Comparison of ENCODE assay signal across 9 mouse cellular contexts in the genomic region with DNA sequence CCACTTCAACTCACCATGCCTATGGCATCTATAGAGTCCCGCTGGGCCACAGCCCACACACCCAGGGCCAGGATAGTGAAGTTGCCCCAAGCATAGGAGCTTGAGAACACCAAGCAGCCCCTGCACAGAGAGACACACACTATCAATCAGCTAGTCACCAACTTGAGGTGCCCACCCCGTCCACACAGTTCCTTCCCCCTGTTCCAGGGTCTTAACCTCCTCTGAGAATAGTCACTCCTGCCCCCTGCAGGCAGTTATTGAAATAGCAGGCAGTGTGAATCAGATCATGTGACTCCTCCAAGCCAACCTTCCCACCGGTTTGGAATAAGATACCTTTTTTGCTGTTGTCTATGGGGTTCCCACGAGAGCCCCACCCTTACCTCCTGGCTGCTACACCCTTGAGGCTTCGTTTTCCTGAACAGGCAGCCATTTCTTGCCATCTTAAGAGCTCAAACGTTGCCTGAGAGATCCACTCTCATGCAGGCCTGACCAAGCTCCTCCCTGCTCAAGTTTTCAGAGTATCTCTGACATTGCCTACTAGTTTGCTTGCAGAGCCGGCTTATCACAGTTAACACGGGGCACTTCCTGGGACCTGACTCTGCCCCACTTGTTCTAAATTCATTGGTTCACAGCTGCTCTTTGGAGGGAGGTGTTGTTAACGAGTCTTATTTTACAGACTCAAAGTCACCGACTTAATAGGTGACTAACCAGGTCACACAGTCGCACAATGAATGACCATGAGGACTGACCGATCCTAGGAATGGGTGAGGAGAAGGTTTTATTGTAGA. TPM values are rescaled to one million over a fixed set of nuclear protein-coding genes. Genes with fewer than 3 reads are reported as not detected.
A peak's percentile ranks its signal among the peaks of the same experiment; 100 is the strongest.
DNase-seq lines count a peak whose midpoint lies in the region; ATAC-seq lines count a peak whose summit lies in the region.
"Had no signal": no experiment of that assay in that cellular context is flagged by ENCODE, and none has a peak within 500 bp of the region (broad histone marks: within the 10 kb centered on the region; RNA-seq: fewer than 3 reads in every experiment).

No protein-coding gene starts in this region.

- no peak overlapping the region for H3K4me2 ChIP-seq in midbrain, embryonic 13.5 days (replicated peaks)
- H3K4me2 ChIP-seq: midbrain, embryonic 12.5 days had no signal

- 46% methylated on average over 12 of the region's 12 CpGs for WGBS in heart, embryonic 10.5 days
- 58% methylated on average over 12 of the region's 12 CpGs for WGBS in midbrain, embryonic 13.5 days

- H3K36me3 ChIP-seq in heart, embryonic 10.5 days: peaks cover 29% of the 10 kb centered on the region
- H3K36me3 ChIP-seq in midbrain, embryonic 13.5 days: no peaks in the 10 kb centered on the region

- intact Hi-C loops in left cerebral cortex, postnatal 14 days (cut with DNase I): no loop called here
- intact Hi-C loops in left cerebral cortex, postnatal 36 days (cut with DNase I): no loop called here

- no peak overlapping the region for H3K4me3 ChIP-seq in heart, embryonic 10.5 days
- H3K4me3 ChIP-seq in midbrain, embryonic 13.5 days (replicated peaks): no peak overlapping the region
- H3K4me3 ChIP-seq: midbrain, embryonic 12.5 days had no signal

- no peak overlapping the region for H3K9ac ChIP-seq in midbrain, embryonic 13.5 days (replicated peaks)
- H3K9ac ChIP-seq: midbrain, embryonic 12.5 days had no signal

- no peaks in the 10 kb centered on the region for H3K27me3 ChIP-seq in heart, embryonic 10.5 days (ENCODE audit: insufficient read depth, poor library complexity, severe bottlenecking)
- no peaks in the 10 kb centered on the region for H3K27me3 ChIP-seq in midbrain, embryonic 13.5 days
- H3K27me3 ChIP-seq: midbrain, embryonic 12.5 days had no signal

- peak; percentile 50 for ATAC-seq in midbrain, embryonic 13.5 days

- H3K27ac ChIP-seq in heart, embryonic 10.5 days: peak overlapping the region; percentile 8; the same call in 1 of the 2 replicates
- no peak overlapping the region for H3K27ac ChIP-seq in midbrain, embryonic 13.5 days
- H3K27ac ChIP-seq: midbrain, embryonic 12.5 days had no signal

- H3K4me1 ChIP-seq in heart, embryonic 10.5 days: peaks cover 51% of the 10 kb centered on the region
- peaks cover 26% of the 10 kb centered on the region for H3K4me1 ChIP-seq in midbrain, embryonic 13.5 days (replicated peaks)

- peak; percentile 52 to 63 for DNase-seq in left cerebral cortex, postnatal 14 days (ENCODE audit: low spot score in 2 of 2)
- no peak for DNase-seq in left cerebral cortex, postnatal 36 days (ENCODE audit: low spot score in 2 of 2)
- DNase-seq in MN1 (ENCODE audit: low spot score): peak; percentile 73
- DNase-seq in cerebellum, postnatal 25 days: peak; percentile 55 to 75
- DNase-seq in heart, embryonic 10.5 days (ENCODE audit: low spot score): peak; percentile 86
- DNase-seq in layer of hippocampus, postnatal 14 days (ENCODE audit: low spot score in 2 of 2): peak; percentile 57 to 64
- peak; percentile 74 to 76 for DNase-seq in thymus, postnatal 36 days

- no peaks in the 10 kb centered on the region for H3K9me3 ChIP-seq in heart, embryonic 10.5 days
- no peaks in the 10 kb centered on the region for H3K9me3 ChIP-seq in midbrain, embryonic 13.5 days
- H3K9me3 ChIP-seq: midbrain, embryonic 12.5 days had no signal

RNA-seq across cellular contexts. Expression of a gene that starts 5.4 kb away (rescaled TPM):
- 1 to 10 TPM; 5.8 to 8.1 TPM for total RNA-seq in left cerebral cortex, postnatal 14 days (2021)
- 1 to 10 TPM; 5.9 to 7.7 TPM for total RNA-seq in left cerebral cortex, postnatal 36 days (2021)
- 20.8 and 25.5 TPM in 2 replicates for polyA plus RNA-seq in heart, embryonic 10.5 days (2016; fragmentation: Nextera tagmentation; extraction: Ambion mirVana)
- 1 to 10 TPM; 8.9 to 9.0 TPM for total RNA-seq in layer of hippocampus, postnatal 14 days (2021)
- polyA plus RNA-seq in midbrain, embryonic 13.5 days (2015; fragmentation: Nextera tagmentation; extraction: Ambion mirVana): 5.4 and 7.9 TPM in 2 replicates

RNA-seq across cellular contexts. Expression of a gene that starts 43.6 kb away (rescaled TPM):
- total RNA-seq in left cerebral cortex, postnatal 14 days (2021): 10 to 100 TPM; 24.9 to 28.3 TPM
- 10 to 100 TPM; 26.6 to 38.0 TPM for total RNA-seq in left cerebral cortex, postnatal 36 days (2021)
- 13.5 and 15.6 TPM in 2 replicates for polyA plus RNA-seq in heart, embryonic 10.5 days (2016; fragmentation: Nextera tagmentation; extraction: Ambion mirVana)
- total RNA-seq in layer of hippocampus, postnatal 14 days (2021): 10 to 100 TPM; 25.6 to 26.4 TPM
- 26.6 and 28.4 TPM in 2 replicates for polyA plus RNA-seq in midbrain, embryonic 13.5 days (2015; fragmentation: Nextera tagmentation; extraction: Ambion mirVana)

RNA-seq across cellular contexts. Expression of a gene that starts 43.8 kb away (rescaled TPM):
- total RNA-seq in left cerebral cortex, postnatal 14 days (2021): 10 to 100 TPM; 60.1 to 61.1 TPM
- total RNA-seq in left cerebral cortex, postnatal 36 days (2021): 10 to 100 TPM; 77.1 to 79.7 TPM
- polyA plus RNA-seq in heart, embryonic 10.5 days (2016; fragmentation: Nextera tagmentation; extraction: Ambion mirVana): 8.0 and 8.4 TPM in 2 replicates
- total RNA-seq in layer of hippocampus, postnatal 14 days (2021): 10 to 100 TPM; 64.2 to 65.0 TPM
- 33.9 and 35.3 TPM in 2 replicates for polyA plus RNA-seq in midbrain, embryonic 13.5 days (2015; fragmentation: Nextera tagmentation; extraction: Ambion mirVana)

RNA-seq across cellular contexts. Expression of a gene that starts 47.7 kb away (rescaled TPM):
- total RNA-seq in left cerebral cortex, postnatal 14 days (2021): 10 to 100 TPM; 10.1 to 16.2 TPM
- total RNA-seq in left cerebral cortex, postnatal 36 days (2021): 10 to 100 TPM; 14.7 to 15.2 TPM
- 43.3 and 51.9 TPM in 2 replicates for polyA plus RNA-seq in heart, embryonic 10.5 days (2016; fragmentation: Nextera tagmentation; extraction: Ambion mirVana)
- 10 to 100 TPM; 19.8 to 22.1 TPM for total RNA-seq in layer of hippocampus, postnatal 14 days (2021)
- polyA plus RNA-seq in midbrain, embryonic 13.5 days (2015; fragmentation: Nextera tagmentation; extraction: Ambion mirVana): 105 and 106 TPM in 2 replicates

RNA-seq across cellular contexts. Expression of a gene that starts 48.0 kb away (rescaled TPM):
- 1 to 10 TPM in 1 of 2 experiments, under 1 TPM in 1; 0.46 to 1.2 TPM for total RNA-seq in left cerebral cortex, postnatal 14 days (2021)
- total RNA-seq in left cerebral cortex, postnatal 36 days (2021): under 1 TPM; 0.43 to 0.47 TPM
- 0.12 and 0.48 TPM in 2 replicates for polyA plus RNA-seq in heart, embryonic 10.5 days (2016; fragmentation: Nextera tagmentation; extraction: Ambion mirVana)
- 1 to 10 TPM; 4.8 to 5.6 TPM for total RNA-seq in layer of hippocampus, postnatal 14 days (2021)
- polyA plus RNA-seq in midbrain, embryonic 13.5 days (2015; fragmentation: Nextera tagmentation; extraction: Ambion mirVana): 14.6 and 20.4 TPM in 2 replicates

Comparison
In these comparisons a context has a peak if more than half of its experiments do, and no peak if none do; other contexts are left out.
1. DNase-seq: peak in left cerebral cortex, postnatal 14 days (2 of 2), MN1 (single experiment), cerebellum, postnatal 25 days (2 of 2), heart, embryonic 10.5 days (single experiment), layer of hippocampus, postnatal 14 days (2 of 2) and thymus, postnatal 36 days (2 of 2); none in left cerebral cortex, postnatal 36 days (0 of 2).